In genomic region chr6:47404419-47405382, GRCm38 (mm10) we compare ENCODE assay signal across 13 mouse cellular contexts. TPM values are rescaled to one million over a fixed set of nuclear protein-coding genes. Genes with fewer than 3 reads are reported as not detected.
A peak's percentile ranks its signal among the peaks of the same experiment; 100 is the strongest.
DNase-seq lines count a peak whose midpoint lies in the region; TF ChIP-seq lines count a peak whose summit lies in the region.
"Had no signal": no experiment of that assay in that cellular context is flagged by ENCODE, and none has a peak within 500 bp of the region (broad histone marks: within the 10 kb centered on the region; RNA-seq: fewer than 3 reads in every experiment).

No protein-coding gene starts in this region.

- DNase-seq in gastrocnemius, adult 2 months: peak; percentile 27
- DNase-seq in gastrocnemius, postnatal 25 days: no peak
- DNase-seq in right cerebral cortex, postnatal 10 days (ENCODE audit: low spot score in 2 of 2): peak; percentile 50 to 51
- DNase-seq in right cerebral cortex, adult 18-20 months: no peak
- DNase-seq in heart, postnatal 36 days: peak; percentile 7
- DNase-seq in testis, postnatal 10 days (ENCODE audit: low spot score): no peak
- DNase-seq in retina, embryonic 14.5 days (ENCODE audit: low spot score): no peak
- DNase-seq: cerebellum, adult 9-11 months; retina, postnatal 1 day; thymus, adult 18-20 months had no signal

- H3K4me3 ChIP-seq in gastrocnemius, adult 2 months: peak overlapping the region; percentile 20
- no peak overlapping the region for H3K4me3 ChIP-seq in myocyte
- H3K4me3 ChIP-seq: midbrain, embryonic 10.5 days had no signal

- H3K36me3 ChIP-seq in myocyte (ENCODE audit: control insufficient read depth, insufficient read depth): no peaks in the 10 kb centered on the region
- H3K36me3 ChIP-seq: midbrain, embryonic 10.5 days had no signal

- no peak for TF ChIP-seq POLR2A in myocyte (IDR thresholded peaks at IDR 0.05; ENCODE audit: insufficient read length, low read depth)

- no peak for TF ChIP-seq CTCF in gastrocnemius, adult 2 months (IDR thresholded peaks at IDR 0.05)

- no peak overlapping the region for H3K27ac ChIP-seq in gastrocnemius, adult 2 months
- H3K27ac ChIP-seq: midbrain, embryonic 10.5 days had no signal

- no peak overlapping the region for H3ac ChIP-seq in myocyte (ENCODE audit: control insufficient read depth, insufficient read length)

- H3K27me3 ChIP-seq in myocyte (ENCODE audit: control insufficient read depth, insufficient read depth, insufficient read length): peaks cover 1% of the 10 kb centered on the region
- H3K27me3 ChIP-seq: CH12.LX had no signal

- intact Hi-C loops in gastrocnemius, adult 2 months (cut with DNase I): no loop called here
- intact Hi-C loops in heart, postnatal 36 days (cut with DNase I): no loop called here

- H3K79me2 ChIP-seq in myocyte (ENCODE audit: control insufficient read depth, insufficient read depth): no peaks in the 10 kb centered on the region

- peak overlapping the region; percentile 39 for H3K4me2 ChIP-seq in myocyte (ENCODE audit: low read depth)

TF ChIP-seq in myocyte, 11 proteins besides CTCF, POLR2A, EP300 and RAD21:
- TF ChIP-seq TCF12 (IDR thresholded peaks at IDR 0.05; ENCODE audit: insufficient read depth, poor library complexity, severe bottlenecking) (no peak), E2F4 (IDR thresholded peaks at IDR 0.05; ENCODE audit: insufficient read depth) (no peak), MYOD1 (IDR thresholded peaks at IDR 0.05; ENCODE audit: control insufficient read depth in 1 of 3, insufficient read length in 2 of 3, low read depth in 2 of 3) (no peak), POLR2AphosphoS2 (IDR thresholded peaks at IDR 0.05; ENCODE audit: insufficient read length, low read depth) (no peak), SRF (IDR thresholded peaks at IDR 0.05; ENCODE audit: control insufficient read depth, insufficient read length, low read depth) (no peak), TCF3 (IDR thresholded peaks at IDR 0.05; ENCODE audit: insufficient read length, low read depth) (no peak), MYOG (IDR thresholded peaks at IDR 0.05; ENCODE audit: control insufficient read depth in 1 of 3, insufficient read depth in 1 of 3, insufficient read length in 2 of 3, low read depth in 2 of 3) (no peak), CEBPB (IDR thresholded peaks at IDR 0.05; ENCODE audit: insufficient read depth, poor library complexity, severe bottlenecking) (no peak), MAX (IDR thresholded peaks at IDR 0.05; ENCODE audit: low read depth) (no peak), REST (IDR thresholded peaks at IDR 0.05; ENCODE audit: insufficient read depth, insufficient read length) (no peak), USF1 (IDR thresholded peaks at IDR 0.05; ENCODE audit: low read depth) (no peak)

RNA-seq across cellular contexts. Expression of gene Cul1, which starts 48.5 kb away (rescaled TPM):
- 10 to 100 TPM; 70.4 to 70.9 TPM for total RNA-seq in gastrocnemius, adult 2 months (2021)
- 10 to 100 TPM; 57.2 to 57.4 TPM for total RNA-seq in gastrocnemius, postnatal 25 days (2021)
- 10 to 100 TPM; 66.7 to 71.1 TPM for total RNA-seq in heart, postnatal 36 days (2021)
- polyA plus RNA-seq in myocyte (2012; fragmentation: generic; extraction: Trizol): 29.5 TPM

Comparison
In these comparisons a context has a peak if more than half of its experiments do, and no peak if none do; other contexts are left out.
1. DNase-seq: peak in gastrocnemius, adult 2 months (single experiment), right cerebral cortex, postnatal 10 days (2 of 2) and heart, postnatal 36 days (2 of 2); none in gastrocnemius, postnatal 25 days (single experiment), right cerebral cortex, adult 18-20 months (single experiment), testis, postnatal 10 days (single experiment) and retina, embryonic 14.5 days (single experiment).